Mouse (Mus musculus) olfactory bulb, adult 2 months (tissue): Measurements from ENCODE around the gene Otor. TPM values are rescaled to one million over a fixed set of nuclear protein-coding genes. Genes with fewer than 3 reads are reported as not detected.

Source experiments
- H3K27ac ChIP-seq: fragments of 200-500 bp; 2 replicates; pipeline ENCODE4 v1.5.1; 2012; ENCODE audit warnings: low read depth, low read length; ENCODE audit not compliant: insufficient read depth
- H3K4me1 ChIP-seq: fragments of 200-500 bp; 2 replicates; pipeline ENCODE4 v1.6.1; 2012; ENCODE audit warnings: low read length; ENCODE audit not compliant: control insufficient read depth, insufficient read depth
- H3K4me3 ChIP-seq: fragments of 200-500 bp; 2 replicates; pipeline ENCODE4 v1.5.1; 2012; ENCODE audit warnings: mild to moderate bottlenecking, low read depth, low read length, moderate library complexity; ENCODE audit not compliant: insufficient read depth
- CTCF ChIP-seq: fragments of 200-500 bp; IDR thresholded peaks from 2 replicates; pipeline ENCODE4 v1.5.1; 2012; ENCODE audit warnings: low read depth, mild to moderate bottlenecking, low read length, moderate library complexity; ENCODE audit not compliant: insufficient read depth
- POLR2A ChIP-seq: fragments of 200-500 bp; IDR thresholded peaks from 2 replicates; pipeline ENCODE4 v1.6.1; 2012; ENCODE audit warnings: mild to moderate bottlenecking, low read depth, low read length, moderate library complexity; ENCODE audit not compliant: insufficient read depth
- WGBS: fragments of 180-500 bp; shearing (Covaris S2); methylation state at CpG from one replicate; pipeline ENCODE4 v1.1.7; 2018; 5-methylcytosine and 5-hydroxymethylcytosine counted together
- polyA plus RNA-seq: library from polyadenylated mRNA; stranded (reverse); fragments of >200 nt; gene quantifications from 2 replicates; pipeline ENCODE4 v1.2.4, GENCODE M21; 2012; ENCODE audit warnings: low replicate concordance; ENCODE audit not compliant: missing spikeins, insufficient read depth, insufficient read length

Gene Otor
- polyA plus RNA-seq, 1 experiment, result not detected

GRCm38 (mm10) chr2:143114716-143115115 lies 36.4 kb downstream of the Otor start:
- 70% methylated on average over 4 of the region's 4 CpGs for WGBS
- TF ChIP-seq POLR2A (no peak), CTCF (no peak)
- H3K4me3 ChIP-seq, result no peak overlapping the region

GRCm38 (mm10) chr2:143117453-143117852 lies 39.2 kb downstream of the Otor start:
- 62% methylated on average over 3 of the region's 3 CpGs for WGBS

More at GRCm38 (mm10) chr2:143114716-143115115, 36.4 kb downstream of the Otor start:
- Histone ChIP-seq H3K27ac (no peak overlapping the region), H3K4me1 (no peaks in the 10 kb centered on the region)

GRCm38 (mm10) chr2:143118221-143118620 lies 39.9 kb downstream of the Otor start:
- H3K4me3 ChIP-seq, result no peak overlapping the region
- 83% methylated on average over 7 of the region's 7 CpGs for WGBS
- no peak overlapping the region for H3K27ac ChIP-seq
- TF ChIP-seq CTCF (no peak), POLR2A (no peak)
- no peaks in the 10 kb centered on the region for H3K4me1 ChIP-seq

More at GRCm38 (mm10) chr2:143117453-143117852, 39.2 kb downstream of the Otor start:
- TF ChIP-seq POLR2A (no peak), CTCF (no peak)
- H3K4me3 ChIP-seq, result no peak overlapping the region
- no peaks in the 10 kb centered on the region for H3K4me1 ChIP-seq
- H3K27ac ChIP-seq, result no peak overlapping the region

GRCm38 (mm10) chr2:143131098-143131646 lies 52.9 kb downstream of the Otor start:
- TF ChIP-seq CTCF, result no peak
- TF ChIP-seq POLR2A, result no peak
- Histone ChIP-seq H3K4me1 (no peaks in the 10 kb centered on the region), H3K4me3 (no peak overlapping the region), H3K27ac (no peak overlapping the region)
- WGBS, result 57% methylated on average over 5 of the region's 5 CpGs

Other genes with a start within 250 kb of the Otor start
- gene Kif16b, start 176.9 kb upstream of the Otor start, polyA plus RNA-seq, result not detected in 2 replicates
- not detected in 2 replicates for gene Snrpb2, start 15.4 kb upstream of the Otor start, polyA plus RNA-seq